Mouse (Mus musculus): ENCODE data around the gene Trim12a. TPM values are rescaled to one million over a fixed set of nuclear protein-coding genes. Genes with fewer than 3 reads are reported as not detected.

Trim12a gene
- total RNA-seq (2023) = 10 to 100 TPM; 43.9 to 46.9 TPM

DNA sequence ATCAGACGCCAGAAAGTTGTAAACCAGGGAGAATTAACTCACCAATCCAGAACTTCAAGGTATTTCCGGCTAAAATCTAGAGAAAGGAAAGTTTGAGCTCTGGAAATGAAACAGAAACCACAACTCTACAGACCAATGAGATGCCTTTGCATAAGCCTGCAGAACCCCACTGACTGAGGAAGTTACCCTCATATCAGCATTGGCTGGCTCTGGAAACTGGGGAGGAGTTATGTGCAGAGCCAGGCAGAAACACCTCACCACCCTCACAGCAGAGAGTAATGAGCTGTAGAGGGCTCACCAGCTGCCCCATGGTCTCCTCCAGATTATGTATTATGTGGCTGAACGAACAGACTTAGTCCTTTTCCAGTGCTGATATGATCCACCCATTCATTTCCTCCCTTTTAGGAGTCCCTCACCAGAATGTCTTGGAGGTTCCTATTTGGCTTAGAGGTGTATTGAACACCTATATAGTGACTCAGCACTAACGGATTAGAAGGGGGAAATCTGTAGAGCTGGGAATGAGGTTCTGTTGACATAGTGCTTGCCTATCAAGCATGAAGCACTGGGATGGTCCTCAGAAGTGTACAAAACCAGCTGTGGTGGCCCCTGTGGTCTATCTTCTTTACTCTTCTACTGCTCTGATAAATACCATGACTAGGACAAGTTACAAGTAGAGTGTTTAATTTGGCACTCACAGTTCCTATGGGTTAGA, at the start of gene Trim12a:
Gene Trim12a (minus strand): TSS at position 98 of the 712 bp plus-strand sequence.

DNA sequence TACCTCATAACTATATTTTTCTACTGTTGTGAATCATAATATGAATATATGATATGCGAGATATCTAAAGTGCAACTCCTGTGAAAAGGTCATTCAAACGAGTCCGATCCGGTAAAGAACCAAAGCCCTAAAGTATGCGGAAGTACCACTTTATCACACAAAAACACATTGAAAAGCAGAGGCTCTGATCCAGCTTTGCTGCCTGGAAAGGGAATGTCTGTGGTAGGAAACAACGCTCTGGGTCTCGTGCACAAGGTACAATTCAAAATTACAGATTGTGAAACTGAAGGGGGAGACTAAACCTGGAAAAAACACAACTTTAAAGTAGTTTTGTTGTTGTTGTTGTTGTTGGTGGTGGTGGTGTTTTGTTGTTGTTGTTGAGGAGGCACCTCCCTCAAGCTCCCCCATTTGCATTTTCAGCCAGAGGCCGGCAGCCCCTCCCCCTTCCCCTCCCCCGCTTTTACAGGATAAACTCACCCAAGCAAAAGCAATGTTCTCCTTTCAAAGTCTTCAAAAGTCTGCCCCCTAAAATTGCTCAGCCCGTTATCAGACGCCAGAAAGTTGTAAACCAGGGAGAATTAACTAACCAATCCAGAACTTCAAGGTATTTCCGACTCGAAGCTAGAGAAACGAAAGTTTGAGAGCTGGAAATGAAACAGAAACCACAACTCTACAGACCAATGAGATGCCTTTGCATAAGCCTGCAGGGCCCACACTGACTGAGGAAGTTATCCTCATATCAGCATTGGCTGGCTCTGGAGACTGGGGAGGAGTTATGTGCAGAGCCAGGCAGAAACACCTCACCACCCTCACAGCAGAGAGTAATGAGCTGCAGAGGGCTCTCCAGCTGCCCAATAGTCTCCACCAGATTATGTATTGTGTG, 37.7 kb upstream of the Trim12a start, which contains the start of gene Trim12c:
Gene Trim12c (minus strand): TSS at position 646 of the 883 bp plus-strand sequence.

GRCm38 (mm10) chr7:104329171-104329570, 13.9 kb upstream of the Trim12a start, which contains the start of gene Trim34b:
Gene Trim34b (plus strand): TSS chr7:104329471.

DNA sequence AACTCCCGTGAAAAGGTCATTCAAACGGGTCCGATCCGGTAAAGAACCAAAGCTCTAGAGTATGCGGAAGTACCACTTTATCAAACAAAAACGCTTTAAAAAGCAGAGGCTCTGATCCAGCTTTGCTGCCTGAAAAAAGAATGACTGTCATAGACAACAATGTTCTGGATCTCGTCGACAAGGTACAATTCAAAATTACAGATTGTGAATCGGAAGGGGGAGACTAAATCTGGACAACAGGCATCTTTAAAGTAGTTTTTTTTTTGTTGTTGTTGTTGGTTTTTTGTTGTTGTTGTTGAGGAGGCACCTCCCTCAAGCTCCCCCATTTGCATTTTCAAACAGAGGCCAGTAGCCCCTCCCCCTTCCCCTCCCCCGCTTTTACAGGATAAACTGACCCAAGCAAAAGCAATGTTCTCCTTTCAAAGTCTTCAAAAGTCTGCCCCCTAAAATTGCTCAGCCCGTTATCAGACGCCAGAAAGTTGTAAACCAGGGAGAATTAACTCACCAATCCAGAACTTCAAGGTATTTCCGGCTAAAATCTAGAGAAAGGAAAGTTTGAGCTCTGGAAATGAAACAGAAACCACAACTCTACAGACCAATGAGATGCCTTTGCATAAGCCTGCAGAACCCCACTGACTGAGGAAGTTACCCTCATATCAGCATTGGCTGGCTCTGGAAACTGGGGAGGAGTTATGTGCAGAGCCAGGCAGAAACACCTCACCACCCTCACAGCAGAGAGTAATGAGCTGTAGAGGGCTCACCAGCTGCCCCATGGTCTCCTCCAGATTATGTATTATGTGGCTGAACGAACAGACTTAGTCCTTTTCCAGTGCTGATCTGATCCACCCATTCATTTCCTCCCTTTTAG, 27.5 kb downstream of the Trim12a start, which contains the start of gene Trim5:
Gene Trim5 (minus strand): TSS at position 519 of the 868 bp plus-strand sequence.

Other genes starting within 250 kb of the Trim12a start
- not detected for gene Olfr644, start 243.6 kb downstream of the Trim12a start, total RNA-seq (2023)
- gene Olfr645, start 230.0 kb downstream of the Trim12a start, total RNA-seq (2023) = not detected
- gene Olfr646, start 210.6 kb downstream of the Trim12a start, total RNA-seq (2023) = under 1 TPM in 1 of 2 experiments, not detected in 1; 0.15 TPM
- gene Ubqln5, start 185.6 kb downstream of the Trim12a start, total RNA-seq (2023) = not detected
- not detected for gene Olfr643, start 178.1 kb downstream of the Trim12a start, total RNA-seq (2023)
- not detected for gene Ubqln3, start 172.2 kb downstream of the Trim12a start, total RNA-seq (2023)
- not detected for gene Ubqlnl, start 164.9 kb downstream of the Trim12a start, total RNA-seq (2023)
- not detected for gene Olfm5, start 150.6 kb downstream of the Trim12a start, total RNA-seq (2023)
- gene Olfr648, start 132.1 kb downstream of the Trim12a start, total RNA-seq (2023) = not detected
- not detected for gene Olfr649, start 119.5 kb downstream of the Trim12a start, total RNA-seq (2023)
- gene Trim6, start 96.7 kb downstream of the Trim12a start, total RNA-seq (2023) = under 1 TPM; 0.24 to 0.39 TPM
- 10 to 100 TPM; 20.9 to 21.9 TPM for gene Trim34a, start 71.0 kb downstream of the Trim12a start, total RNA-seq (2023)
- 10 to 100 TPM; 13.3 to 15.3 TPM for gene Trim5, start 27.4 kb downstream of the Trim12a start, total RNA-seq (2023)
- 1 to 10 TPM; 1.9 to 2.5 TPM for gene Trim34b, start 14.0 kb upstream of the Trim12a start, total RNA-seq (2023)
- gene Trim12c, start 37.9 kb upstream of the Trim12a start, total RNA-seq (2023) = 10 to 100 TPM; 27.5 to 28.4 TPM
- 10 to 100 TPM in 1 of 2 experiments, 1 to 10 TPM in 1; 9.3 to 11.8 TPM for gene Trim30b, start 54.4 kb upstream of the Trim12a start, total RNA-seq (2023)
- gene Trim30c, start 85.4 kb upstream of the Trim12a start, total RNA-seq (2023) = 1 to 10 TPM; 4.3 to 7.5 TPM
- 10 to 100 TPM; 71.1 to 87.8 TPM for gene Trim30a, start 149.7 kb upstream of the Trim12a start, total RNA-seq (2023)
- 10 to 100 TPM; 23.5 to 33.3 TPM for gene Trim30d, start 192.4 kb upstream of the Trim12a start, total RNA-seq (2023)
- not detected for gene Olfr651, start 234.7 kb upstream of the Trim12a start, total RNA-seq (2023)
- not detected for gene Olfr652, start 245.4 kb upstream of the Trim12a start, total RNA-seq (2023)